Mouse (Mus musculus) MEL (cell line): ENCODE results near the gene Ccl7. TPM values are rescaled to one million over a fixed set of nuclear protein-coding genes. Genes with fewer than 3 reads are reported as not detected.
A peak's percentile ranks its signal among the peaks of the same experiment; 100 is the strongest.

Experiments used
- DNase-seq: peaks from one replicate; pipeline ENCODE4 v3.0.0; 2011; ENCODE audit warnings: low read depth, low spot score
- H3K27ac ChIP-seq: 2 replicates; pipeline ENCODE4 v1.5.1; 2012; ENCODE audit warnings: low read depth, mild to moderate bottlenecking, control low read depth, low read length, moderate library complexity; ENCODE audit not compliant: control insufficient read depth
- H3K27me3 ChIP-seq, 2 experiments: fragments of 150-350 bp in 1 of 2; sonication (generic) in 1 of 2; 2 replicates each; pipeline ENCODE4 v1.6.1; 2012; ENCODE audit warnings: low read length in 2 of 2, mild to moderate bottlenecking in 2 of 2, improper control_type of control experiment in 1 of 2, moderate library complexity in 1 of 2; ENCODE audit not compliant: insufficient read depth in 2 of 2, control insufficient read depth in 1 of 2
- H3K36me3 ChIP-seq, 2 experiments: 2 replicates each; pipeline ENCODE4 v1.6.1; 2012 to 2014; ENCODE audit warnings: low read length in 2 of 2, improper control_type of control experiment in 1 of 2, inconsistent platforms in 1 of 2, mild to moderate bottlenecking in 1 of 2; ENCODE audit not compliant: insufficient read depth in 2 of 2, control insufficient read depth in 1 of 2
- H3K4me1 ChIP-seq, 2 experiments: fragments of 150-350 bp in 1 of 2; sonication (generic) in 1 of 2; 2 replicates each; pipeline ENCODE4 v1.6.1; 2012; ENCODE audit warnings: low read length in 2 of 2, improper control_type of control experiment in 1 of 2, mild to moderate bottlenecking in 1 of 2; ENCODE audit not compliant: insufficient read depth in 2 of 2, control insufficient read depth in 1 of 2
- H3K4me3 ChIP-seq, 2 experiments: fragments of 150-350 bp in 1 of 2; sonication (generic) in 1 of 2; 2 replicates each; pipeline ENCODE4 v1.5.1; 2012; ENCODE audit warnings: low read depth in 2 of 2, low read length in 2 of 2, mild to moderate bottlenecking in 2 of 2, moderate library complexity in 2 of 2, control low read depth in 1 of 2, improper control_type of control experiment in 1 of 2; ENCODE audit not compliant: control insufficient read depth in 1 of 2, insufficient read depth in 1 of 2
- H3K79me2 ChIP-seq: 2 replicates; pipeline ENCODE4 v1.6.1; 2012; ENCODE audit warnings: mild to moderate bottlenecking, low read length, moderate library complexity; ENCODE audit not compliant: control insufficient read depth, poor library complexity, insufficient read depth
- H3K9ac ChIP-seq: 2 replicates; pipeline ENCODE4 v1.6.1; 2012; ENCODE audit warnings: low read depth, mild to moderate bottlenecking, control low read depth, low read length, moderate library complexity; ENCODE audit not compliant: control insufficient read depth, poor library complexity, severe bottlenecking
- H3K9me3 ChIP-seq: fragments of 150-350 bp; sonication (generic); replicated peaks from 2 replicates; pipeline ENCODE4 v1.6.1; 2012; ENCODE audit warnings: mild to moderate bottlenecking, low read length, improper control_type of control experiment, moderate library complexity; ENCODE audit not compliant: insufficient read depth
- CHD2 ChIP-seq: IDR thresholded peaks from 2 replicates; pipeline ENCODE4 v1.6.1; 2011; ENCODE audit warnings: low read length, improper control_type of control experiment
- CTCF ChIP-seq, 3 experiments: IDR thresholded peaks in 2 of 3; conservative IDR thresholded peaks in 1 of 3; 2 replicates each; pipeline ENCODE4 v1.5.1; 2011 to 2012; ENCODE audit warnings: low read length in 3 of 3, low read depth in 2 of 3, mild to moderate bottlenecking in 2 of 3, improper control_type of control experiment in 1 of 3, inconsistent platforms in 1 of 3, mixed read lengths in 1 of 3, moderate library complexity in 1 of 3; ENCODE audit not compliant: control insufficient read depth in 1 of 3, insufficient read depth in 1 of 3, poor library complexity in 1 of 3, severe bottlenecking in 1 of 3
- ELF1 ChIP-seq: IDR thresholded peaks from 2 replicates; pipeline ENCODE4 v1.6.1; 2014; ENCODE audit warnings: low read depth, mild to moderate bottlenecking, inconsistent platforms, low read length, improper control_type of control experiment, moderate library complexity
- ETS1 ChIP-seq: IDR thresholded peaks from 2 replicates; pipeline ENCODE4 v1.6.1; 2012; ENCODE audit warnings: low read depth, mild to moderate bottlenecking, inconsistent platforms, low read length, improper control_type of control experiment, moderate library complexity
- HCFC1 ChIP-seq: IDR thresholded peaks from 2 replicates; pipeline ENCODE4 v1.6.1; 2012; ENCODE audit warnings: low read depth, mild to moderate bottlenecking, inconsistent platforms, low read length, improper control_type of control experiment, moderate library complexity
- JUND ChIP-seq: IDR thresholded peaks from 2 replicates; pipeline ENCODE4 v1.6.1; 2011; ENCODE audit warnings: low read depth, mild to moderate bottlenecking, improper control_type of control experiment, low read length
- MXI1 ChIP-seq: IDR thresholded peaks from 2 replicates; pipeline ENCODE4 v1.6.1; 2011; ENCODE audit warnings: mild to moderate bottlenecking, low read depth, low read length, improper control_type of control experiment
- MYB ChIP-seq: IDR thresholded peaks from 2 replicates; pipeline ENCODE4 v1.6.1; 2011; ENCODE audit warnings: mild to moderate bottlenecking, low read depth, low read length, improper control_type of control experiment
- NELFE ChIP-seq: IDR thresholded peaks from 2 replicates; pipeline ENCODE4 v1.6.1; 2011; ENCODE audit warnings: low read depth, low read length, improper control_type of control experiment
- POLR2A ChIP-seq, 2 experiments: IDR thresholded peaks; 2 replicates each; pipeline ENCODE4 v1.6.1; 2011 to 2012; ENCODE audit warnings: low read length in 2 of 2, mild to moderate bottlenecking in 2 of 2, control low read depth in 1 of 2, improper control_type of control experiment in 1 of 2, low read depth in 1 of 2, moderate library complexity in 1 of 2; ENCODE audit not compliant: control insufficient read depth in 1 of 2, insufficient read depth in 1 of 2, poor library complexity in 1 of 2
- RAD21 ChIP-seq: IDR thresholded peaks from 2 replicates; pipeline ENCODE4 v1.6.1; 2011; ENCODE audit warnings: mild to moderate bottlenecking, low read depth, low read length, improper control_type of control experiment
- TAL1 ChIP-seq: IDR thresholded peaks from 2 replicates; pipeline ENCODE4 v1.6.1; 2012; ENCODE audit warnings: mild to moderate bottlenecking, inconsistent platforms, low read length, moderate library complexity, mixed read lengths
- USF1 ChIP-seq: IDR thresholded peaks from 2 replicates; pipeline ENCODE4 v1.6.1; 2014; ENCODE audit warnings: low read depth, mild to moderate bottlenecking, inconsistent platforms, low read length, improper control_type of control experiment, moderate library complexity
- ZC3H11A ChIP-seq: IDR thresholded peaks from 2 replicates; pipeline ENCODE4 v1.6.1; 2012; ENCODE audit warnings: low read depth, mild to moderate bottlenecking, inconsistent platforms, low read length, improper control_type of control experiment
- polyA plus RNA-seq, 2 experiments: library from polyadenylated mRNA; stranded (reverse) in 1 of 2; unstranded in 1 of 2; fragments of >175 nt in 1 of 2; fragments of >200 nt in 1 of 2; gene quantifications; 2 replicates each; pipeline versions ENCODE4 v1.2.1 to v1.2.4; 2012; ENCODE audit warnings: low replicate concordance in 2 of 2, low read depth in 1 of 2; ENCODE audit not compliant: insufficient read length in 2 of 2, insufficient read depth in 1 of 2, missing spikeins in 1 of 2
- total RNA-seq: library from RNA; depleted of rRNA; stranded (reverse); fragments of 300-350 nt; gene quantifications from 2 replicates; pipeline ENCODE4 v1.2.3, GENCODE M21; 2012

Gene Ccl7
- total and polyA plus RNA-seq, 3 experiments, result not detected

GRCm38 (mm10) chr11:82032678-82033344 lies 12.7 kb upstream of the Ccl7 start:
- Histone ChIP-seq H3K36me3 (no peaks in the 10 kb centered on the region), H3K9ac (no peak overlapping the region), H3K27ac (no peak overlapping the region), H3K79me2 (no peaks in the 10 kb centered on the region), H3K9me3 (no peaks in the 10 kb centered on the region), H3K4me3 (no peak overlapping the region), H3K4me1 (no peaks in the 10 kb centered on the region), H3K27me3 (no peaks in the 10 kb centered on the region)
- DNase-seq, result no peak
- no peak for TF ChIP-seq USF1
- TF ChIP-seq POLR2A (IDR thresholded peaks at IDR 0.05; ENCODE audit: control insufficient read depth in 1 of 2, insufficient read depth in 1 of 2, low read depth in 1 of 2, low read length in 2 of 2, poor library complexity in 1 of 2), result no peak
- TF ChIP-seq MYB, result no peak
- no peak for TF ChIP-seq ELF1
- TF ChIP-seq CTCF (IDR thresholded peaks at IDR 0.05 in 2 of 3, conservative IDR thresholded peaks at IDR 0.05 in 1 of 3; ENCODE audit: control insufficient read depth in 1 of 3, insufficient read depth in 1 of 3, low read depth in 2 of 3, low read length in 3 of 3, poor library complexity in 1 of 3, severe bottlenecking in 1 of 3), result no peak
- no peak for TF ChIP-seq JUND
- no peak for TF ChIP-seq HCFC1
- no peak for TF ChIP-seq RAD21
- TF ChIP-seq CHD2, result no peak

- Histone ChIP-seq H3K79me2 (no peaks in the 10 kb centered on the region), H3K27ac (no peak overlapping the region), H3K4me3 (no peak overlapping the region), H3K9ac (no peak overlapping the region), H3K4me1 (no peaks in the 10 kb centered on the region), H3K36me3 (no peaks in the 10 kb centered on the region), H3K9me3 (no peaks in the 10 kb centered on the region), H3K27me3 (no peaks in the 10 kb centered on the region)
- TF ChIP-seq ETS1 (no peak), TAL1 (no peak), MXI1 (no peak), NELFE (no peak), HCFC1 (no peak), JUND (no peak)
- DNase-seq, result no peak
Measured at GRCm38 (mm10) chr11:82034446-82034845, 11.1 kb upstream of the Ccl7 start.

GRCm38 (mm10) chr11:82035356-82035755 lies 10.2 kb upstream of the Ccl7 start, which contains the start of gene Ccl2:
Ccl2 (plus strand) TSS chr11:82035571.
- no peak for TF ChIP-seq NELFE
- TF ChIP-seq ZC3H11A, result no peak
- no peaks in the 10 kb centered on the region for H3K27me3 ChIP-seq
- no peaks in the 10 kb centered on the region for H3K9me3 ChIP-seq
- no peak within 1 kb of the TSS for H3K27ac ChIP-seq
- no peaks in the 10 kb centered on the region for H3K79me2 ChIP-seq
- no peaks in the 10 kb centered on the region for H3K4me1 ChIP-seq
- no peaks in the 10 kb centered on the region for H3K36me3 ChIP-seq
- no peak within 1 kb of the TSS for H3K4me3 ChIP-seq
- no peak within 1 kb of the TSS for H3K9ac ChIP-seq
- peak; percentile 24 for DNase-seq
